Mouse (Mus musculus) CH12.LX (cell line): ENCODE results near the gene Ndufa11. TPM values are rescaled to one million over a fixed set of nuclear protein-coding genes. Genes with fewer than 3 reads are reported as not detected.

Experiments used
- DNase-seq: peaks from one replicate; pipeline ENCODE4 v3.0.0-alpha.2; 2013; ENCODE audit errors: extremely low read depth
- H3K27ac ChIP-seq: 2 replicates; pipeline ENCODE4 v1.5.1; 2012; ENCODE audit warnings: low read depth, mild to moderate bottlenecking, control low read depth, moderate library complexity; ENCODE audit not compliant: insufficient read depth
- H3K27me3 ChIP-seq: replicated peaks from 2 replicates; pipeline ENCODE3; 2012; ENCODE audit warnings: inconsistent platforms
- H3K36me3 ChIP-seq, 2 experiments: replicated peaks in 1 of 2; 2 replicates each; pipeline versions ENCODE3 to v1.6.1; 2012; ENCODE audit warnings: inconsistent platforms in 1 of 2, low read length in 1 of 2, mild to moderate bottlenecking in 1 of 2, mixed read lengths in 1 of 2, moderate library complexity in 1 of 2; ENCODE audit not compliant: control insufficient read depth in 1 of 2, insufficient read depth in 1 of 2
- H3K4me1 ChIP-seq, 2 experiments: 2 replicates each; pipeline ENCODE4 v1.6.1; 2012; ENCODE audit warnings: inconsistent platforms in 1 of 2, moderate library complexity in 1 of 2; ENCODE audit not compliant: insufficient read depth in 2 of 2, control insufficient read depth in 1 of 2
- H3K4me2 ChIP-seq: 2 replicates; pipeline ENCODE4 v1.6.1; 2012; ENCODE audit warnings: low read depth, mild to moderate bottlenecking, control low read depth; ENCODE audit not compliant: poor library complexity, insufficient read depth, severe bottlenecking
- H3K4me3 ChIP-seq, 3 experiments: fragments of 150-350 bp in 1 of 3; sonication (generic) in 1 of 3; replicated peaks in 1 of 3; 2 replicates each; pipeline versions ENCODE3 to v1.5.1; 2011 to 2012; ENCODE audit warnings: low read depth in 2 of 3, low read length in 2 of 3, mild to moderate bottlenecking in 2 of 3, moderate library complexity in 2 of 3, control low read depth in 1 of 3, improper control_type of control experiment in 1 of 3, inconsistent platforms in 1 of 3, mixed read lengths in 1 of 3; ENCODE audit not compliant: poor library complexity in 1 of 3
- H3K79me2 ChIP-seq: replicated peaks from 2 replicates; pipeline ENCODE4 v1.6.1; 2012; ENCODE audit warnings: mild to moderate bottlenecking, moderate library complexity; ENCODE audit not compliant: control insufficient read depth, poor library complexity, insufficient read depth, severe bottlenecking; ENCODE audit errors: extremely low read depth
- H3K9ac ChIP-seq: 2 replicates; pipeline ENCODE4 v1.6.1; 2012; ENCODE audit warnings: low read depth, mild to moderate bottlenecking, control low read depth, moderate library complexity; ENCODE audit not compliant: insufficient read depth
- H3K9me3 ChIP-seq: replicated peaks from 2 replicates; pipeline ENCODE3; 2012; ENCODE audit warnings: low read length, inconsistent platforms, mixed read lengths
- BHLHE40 ChIP-seq: IDR thresholded peaks from 2 replicates; pipeline ENCODE4 v1.6.1; 2011; ENCODE audit warnings: mild to moderate bottlenecking, low read depth, low read length, improper control_type of control experiment
- CHD1 ChIP-seq: IDR thresholded peaks from 2 replicates; pipeline ENCODE4 v1.6.1; 2012; ENCODE audit warnings: low read depth, low read length, improper control_type of control experiment, inconsistent platforms
- ELF1 ChIP-seq: IDR thresholded peaks from 2 replicates; pipeline ENCODE4 v1.6.1; 2014; ENCODE audit warnings: low read depth, mild to moderate bottlenecking, inconsistent platforms, low read length, improper control_type of control experiment
- GABPA ChIP-seq: IDR thresholded peaks from 2 replicates; pipeline ENCODE4 v1.6.1; 2012; ENCODE audit warnings: low read depth, low read length, improper control_type of control experiment, inconsistent platforms; ENCODE audit not compliant: insufficient replicate concordance
- IRF4 ChIP-seq: IDR thresholded peaks from 2 replicates; pipeline ENCODE4 v1.6.1; 2014; ENCODE audit warnings: low read depth, mild to moderate bottlenecking, inconsistent platforms, low read length, improper control_type of control experiment
- JUN ChIP-seq: IDR thresholded peaks from 2 replicates; pipeline ENCODE4 v1.6.1; 2011; ENCODE audit warnings: low read depth, mild to moderate bottlenecking, low read length, improper control_type of control experiment, moderate library complexity; ENCODE audit not compliant: insufficient read depth
- JUND ChIP-seq: conservative IDR thresholded peaks from 2 replicates; pipeline ENCODE4 v1.6.1; 2011; ENCODE audit warnings: low read depth, low read length, improper control_type of control experiment
- MAZ ChIP-seq: IDR thresholded peaks from 2 replicates; pipeline ENCODE4 v1.6.1; 2012; ENCODE audit warnings: low read depth, mild to moderate bottlenecking, inconsistent platforms, low read length, improper control_type of control experiment, moderate library complexity
- MEF2A ChIP-seq: IDR thresholded peaks from 2 replicates; pipeline ENCODE4 v1.6.1; 2014; ENCODE audit warnings: low read depth, mild to moderate bottlenecking, inconsistent platforms, low read length, improper control_type of control experiment, borderline replicate concordance
- MYC ChIP-seq: IDR thresholded peaks from 2 replicates; pipeline ENCODE4 v1.6.1; 2011; ENCODE audit warnings: low read depth, mild to moderate bottlenecking, improper control_type of control experiment, low read length
- NRF1 ChIP-seq: IDR thresholded peaks from 2 replicates; pipeline ENCODE4 v1.6.1; 2014; ENCODE audit warnings: low read depth, mild to moderate bottlenecking, inconsistent platforms, low read length, improper control_type of control experiment, moderate library complexity
- PAX5 ChIP-seq: IDR thresholded peaks from 2 replicates; pipeline ENCODE4 v1.6.1; 2012; ENCODE audit warnings: low read length, inconsistent platforms, mixed read lengths
- SMC3 ChIP-seq: IDR thresholded peaks from 2 replicates; pipeline ENCODE4 v1.6.1; 2011; ENCODE audit warnings: low read depth, low read length, improper control_type of control experiment
- TBP ChIP-seq: conservative IDR thresholded peaks from 2 replicates; pipeline ENCODE4 v1.6.1; 2011; ENCODE audit warnings: low read depth, low read length, improper control_type of control experiment
- USF1 ChIP-seq: IDR thresholded peaks from 2 replicates; pipeline ENCODE4 v1.6.1; 2014; ENCODE audit warnings: low read depth, mild to moderate bottlenecking, inconsistent platforms, low read length, improper control_type of control experiment
- ZC3H11A ChIP-seq: IDR thresholded peaks from 2 replicates; pipeline ENCODE4 v1.6.1; 2012; ENCODE audit warnings: low read depth, mild to moderate bottlenecking, inconsistent platforms, low read length, improper control_type of control experiment
- ZMIZ1 ChIP-seq: IDR thresholded peaks from 2 replicates; pipeline ENCODE4 v1.6.1; 2012; ENCODE audit warnings: low read depth, mild to moderate bottlenecking, inconsistent platforms, low read length, improper control_type of control experiment
- dilution Hi-C: fragments of 300-500 bp; cut with MboI; formaldehyde crosslinking; loops from 2 replicates; pipeline ENCODE4 v1.14.3; 2020; ENCODE audit warnings: low sequenced_read_pairs; ENCODE audit not compliant: extremely low pct_unique_long_range_greater_than_20kb, extremely low pct_ligation_motif_present
- in situ Hi-C: fragments of 300-500 bp; cut with MboI; formaldehyde crosslinking; loops from 3 replicates; pipeline ENCODE4 v1.14.3; 2019; ENCODE audit warnings: low sequenced_read_pairs, low pct_ligation_motif_present, low pct_unique_long_range_greater_than_20kb, mixed read lengths
- polyA plus RNA-seq: library from polyadenylated mRNA; unstranded; fragments of >175 nt; gene quantifications from 2 replicates; pipeline ENCODE4 v1.2.1, GENCODE M21; 2012; ENCODE audit warnings: low read depth; ENCODE audit not compliant: insufficient read length
- total RNA-seq, 2 experiments: library from RNA; depleted of rRNA; stranded (reverse); fragments of 300-350 nt in 1 of 2; fragments of >200 nt in 1 of 2; gene quantifications; 2 replicates each; pipeline ENCODE4 v1.2.3; 2012 to 2014

Gene Ndufa11
- total and polyA plus RNA-seq, 3 experiments = 124 to 201 (median 155) TPM

GRCm38 (mm10) chr17:56738221-56738620 is 20.7 kb downstream of the Ndufa11 start:
- Histone ChIP-seq H3K27ac (no peak overlapping the region), H3K27me3 (peaks cover 83% of the 10 kb centered on the region), H3K4me3 (no peak overlapping the region), H3K4me1 (0 out of 4 replicates have a peak, but pooled peaks cover 0 to under 1% of the 10 kb centered on the region in 2 experiments), H3K9ac (no peak overlapping the region), H3K9me3 (peaks cover 4% of the 10 kb centered on the region), H3K79me2 (no peaks in the 10 kb centered on the region), H3K4me2 (no peak overlapping the region), H3K36me3 (no peaks in the 10 kb centered on the region)
- in situ Hi-C loops (no loop called here), dilution Hi-C loops (no loop called here)
- TF ChIP-seq USF1 = no peak
- TF ChIP-seq MAZ = no peak
- no peak for TF ChIP-seq TBP
- no peak for TF ChIP-seq CHD1
- TF ChIP-seq IRF4 = no peak
- TF ChIP-seq JUN = no peak
- TF ChIP-seq ZMIZ1 = no peak
- no peak for TF ChIP-seq ZC3H11A
- TF ChIP-seq MEF2A = no peak
- TF ChIP-seq JUND = no peak
- no peak for TF ChIP-seq PAX5
- no peak for DNase-seq

- peaks cover 79% of the 10 kb centered on the region for H3K27me3 ChIP-seq
- in situ Hi-C loops (no loop called here), dilution Hi-C loops (no loop called here)
These were observed 22.7 kb downstream of the Ndufa11 start for GRCm38 (mm10) chr17:56740118-56740787.

More at GRCm38 (mm10) chr17:56740118-56740787, 22.7 kb downstream of the Ndufa11 start:
- Histone ChIP-seq H3K4me2 (no peak overlapping the region), H3K79me2 (no peaks in the 10 kb centered on the region), H3K27ac (no peak overlapping the region), H3K36me3 (no peaks in the 10 kb centered on the region), H3K4me1 (0 out of 4 replicates have a peak, but pooled peaks cover 0 to 2% of the 10 kb centered on the region in 2 experiments), H3K9ac (no peak overlapping the region), H3K9me3 (peaks cover 4% of the 10 kb centered on the region), H3K4me3 (no peak overlapping the region)
- DNase-seq = no peak
- TF ChIP-seq MAZ (no peak), BHLHE40 (no peak), IRF4 (no peak), ZC3H11A (no peak), MYC (no peak), SMC3 (no peak), ELF1 (no peak), JUND (no peak), ZMIZ1 (no peak), JUN (no peak), NRF1 (no peak), GABPA (no peak), TBP (no peak), MEF2A (no peak)
